Mouse (Mus musculus): ENCODE results near the gene Stap2.
A peak's percentile ranks its signal among the peaks of the same experiment; 100 is the strongest.

The Stap2 gene

GRCm38 (mm10) chr17:56007444-56008355, 2.3 kb upstream of the Stap2 start:
- DNase-seq (ENCODE audit: low read depth), result peak; percentile 47

GRCm38 (mm10) chr17:56006956-56007355, 1.6 kb upstream of the Stap2 start:
- no peak for DNase-seq (ENCODE audit: low read depth)

GRCm38 (mm10) chr17:56003000-56003399, 2.4 kb downstream of the Stap2 start:
- no peak for DNase-seq (ENCODE audit: low read depth)

- no peak for DNase-seq (ENCODE audit: low read depth)
These were observed 5.4 kb downstream of the Stap2 start for GRCm38 (mm10) chr17:55999794-56000499.

GRCm38 (mm10) chr17:55996007-55996406, 9.4 kb downstream of the Stap2 start:
- DNase-seq (ENCODE audit: low read depth), result no peak

- DNase-seq (ENCODE audit: low read depth), result no peak
These were observed 15.0 kb downstream of the Stap2 start for GRCm38 (mm10) chr17:55990278-55990898.

GRCm38 (mm10) chr17:55986030-55986961, 19.1 kb downstream of the Stap2 start, which contains the start of gene Fsd1:
Gene Fsd1, plus strand, starts transcription at chr17:55986509.
- no peak for DNase-seq (ENCODE audit: low read depth)

- DNase-seq (ENCODE audit: low read depth), result no peak
These were observed 28.1 kb downstream of the Stap2 start for GRCm38 (mm10) chr17:55977301-55977700.

GRCm38 (mm10) chr17:55976255-55976862, 29.0 kb downstream of the Stap2 start:
- peak; percentile 84 for DNase-seq (ENCODE audit: low read depth)

GRCm38 (mm10) chr17:55971453-55971852, 33.9 kb downstream of the Stap2 start:
- DNase-seq (ENCODE audit: low read depth), result no peak

- no peak for DNase-seq (ENCODE audit: low read depth)
These were observed 35.2 kb downstream of the Stap2 start, which contains the start of gene Shd for GRCm38 (mm10) chr17:55969966-55970891. Gene Shd, plus strand, starts transcription at chr17:55970467.

- no peak for DNase-seq (ENCODE audit: low read depth)
These were observed 35.8 kb downstream of the Stap2 start for GRCm38 (mm10) chr17:55969560-55969959.

- DNase-seq (ENCODE audit: low read depth), result no peak
These were observed 37.2 kb downstream of the Stap2 start for GRCm38 (mm10) chr17:55968210-55968609.

GRCm38 (mm10) chr17:55967186-55967585, 38.2 kb downstream of the Stap2 start:
- no peak for DNase-seq (ENCODE audit: low read depth)

- DNase-seq (ENCODE audit: low read depth), result peak; percentile 63
These were observed 40.4 kb downstream of the Stap2 start for GRCm38 (mm10) chr17:55964996-55965395.

- DNase-seq (ENCODE audit: low read depth), result no peak
These were observed 40.9 kb downstream of the Stap2 start for GRCm38 (mm10) chr17:55964496-55964895.

- DNase-seq (ENCODE audit: low read depth), result peak; percentile 78
These were observed 42.2 kb downstream of the Stap2 start for GRCm38 (mm10) chr17:55963171-55963570.

GRCm38 (mm10) chr17:55961631-55962030, 43.8 kb downstream of the Stap2 start:
- no peak for DNase-seq (ENCODE audit: low read depth)

GRCm38 (mm10) chr17:55960791-55961190, 44.6 kb downstream of the Stap2 start:
- DNase-seq (ENCODE audit: low read depth), result no peak

Data from 416B (cell line).